Mouse (Mus musculus): ENCODE results near the gene Ebf1. TPM values are rescaled to one million over a fixed set of nuclear protein-coding genes. Genes with fewer than 3 reads are reported as not detected.
"Not testable (repeated sequence)": the region's sequence is repeated elsewhere in the genome, so short reads cannot be mapped to it uniquely, and the experiment has no call there.

Ebf1 gene
- 0.26 and 0.41 TPM in 2 replicates for polyA plus RNA-seq (2016; fragmentation: Nextera tagmentation; extraction: Ambion mirVana)

DNA sequence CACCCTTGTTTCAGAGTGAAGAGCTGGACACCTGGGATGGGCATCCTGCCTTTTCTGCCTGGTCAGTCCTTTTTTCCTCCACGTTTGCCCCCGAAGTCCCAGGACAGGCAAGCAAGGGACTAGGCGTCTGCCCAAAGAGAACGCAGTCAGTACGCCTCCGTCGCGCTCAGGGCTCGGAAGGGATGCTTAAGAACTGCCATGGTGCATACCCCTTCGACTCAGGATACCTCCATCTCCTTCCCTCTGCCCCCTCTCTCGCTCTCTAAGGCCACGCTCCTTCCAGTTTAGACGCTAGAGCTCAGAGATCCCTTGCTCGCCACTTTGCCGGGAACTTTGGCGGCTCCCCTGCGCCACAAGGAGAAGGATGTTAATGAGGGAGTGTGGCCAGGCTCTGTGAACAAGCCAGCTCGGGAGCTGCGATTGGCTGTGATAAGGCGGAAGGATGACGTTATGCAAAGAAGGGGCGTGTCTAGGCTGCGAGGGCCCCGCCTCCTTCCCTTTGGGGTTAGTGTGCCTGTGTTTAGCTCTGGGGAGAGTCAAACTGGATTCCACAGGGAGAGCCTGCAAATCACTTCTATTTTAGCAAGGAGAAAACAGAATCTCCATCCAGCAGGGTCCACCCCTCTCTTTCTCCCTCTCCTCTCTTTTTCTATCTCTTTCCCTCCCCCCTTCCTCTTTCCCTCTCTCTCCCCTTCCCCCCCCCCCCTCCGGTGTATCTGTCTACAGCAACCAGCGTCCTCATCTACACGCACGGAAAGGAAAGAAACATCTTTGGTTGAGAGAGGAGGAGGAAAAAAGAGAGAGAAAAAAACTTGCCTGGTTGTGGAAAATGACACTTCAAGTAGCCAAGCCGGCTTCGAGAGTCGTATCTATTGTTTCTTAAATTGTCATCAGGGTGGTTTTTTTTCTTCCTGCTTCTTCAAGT is at the start of gene Ebf1:
Gene Ebf1, plus strand, starts transcription at position 530 of the 925 bp plus-strand sequence.
- peak; percentile 91 for ATAC-seq
- WGBS (ENCODE audit: insufficient replicate concordance) = under 1% methylated on average over 31 of the region's 31 CpGs
- Histone ChIP-seq H3K27ac (no peak within 1 kb of the TSS), H3K27me3 (replicated peaks) (peaks cover 99% of the 10 kb centered on the region), H3K4me2 (peak within 1 kb of the TSS; percentile 65), H3K9ac (no peak within 1 kb of the TSS), H3K9me3 (replicated peaks) (no peaks in the 10 kb centered on the region), H3K4me3 (peak within 1 kb of the TSS; percentile 43), H3K36me3 (no peaks in the 10 kb centered on the region), H3K4me1 (peaks cover 16% of the 10 kb centered on the region)

DNA sequence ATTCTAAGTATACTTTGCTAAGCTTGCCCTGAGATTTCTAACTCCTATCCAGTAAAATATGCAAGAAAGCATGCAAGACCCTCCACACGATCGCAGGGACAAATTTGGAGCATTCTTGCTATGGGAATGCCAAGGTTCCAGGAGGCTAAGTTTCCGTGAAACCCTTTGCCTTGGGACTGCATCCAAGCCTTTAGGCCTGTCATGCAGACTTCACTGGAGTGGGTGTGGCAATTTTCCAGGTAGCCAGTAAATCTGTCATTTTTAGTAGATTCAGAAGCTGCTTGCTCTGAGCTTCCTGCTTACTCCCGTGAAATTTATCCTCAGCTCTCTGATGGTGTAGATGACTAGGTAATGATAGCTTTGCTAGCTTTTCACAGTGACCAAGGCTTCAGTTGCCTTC is 46.8 kb upstream of the Ebf1 start:
- ATAC-seq; H3K9ac ChIP-seq; H3K4me1 ChIP-seq; H3K27ac ChIP-seq; H3K9me3 ChIP-seq (replicated peaks); H3K4me3 ChIP-seq; H3K27me3 ChIP-seq (replicated peaks); H3K4me2 ChIP-seq: not testable (repeated sequence)
- 92% methylated on average over 4 of the region's 4 CpGs for WGBS (ENCODE audit: insufficient replicate concordance)
- peaks cover 35% of the 10 kb centered on the region for H3K36me3 ChIP-seq

DNA sequence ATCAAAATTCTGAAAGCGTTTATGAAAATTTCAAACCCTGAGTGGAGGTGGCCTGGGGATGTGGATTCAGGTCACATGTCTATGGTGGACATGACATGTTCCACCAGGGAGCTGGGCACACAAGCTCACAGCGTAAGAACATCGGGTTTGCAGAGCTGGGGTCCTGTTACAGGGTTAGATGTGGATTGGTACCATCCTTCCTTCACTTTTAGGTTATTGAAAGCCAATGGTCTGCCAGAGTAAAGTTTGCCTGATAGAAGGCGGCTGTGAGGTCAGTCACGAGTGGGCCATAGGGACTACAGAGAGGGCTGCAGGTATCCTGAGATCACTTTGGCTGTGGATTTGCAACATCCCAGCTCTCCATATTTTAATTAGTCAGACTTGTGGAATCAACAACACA is 44.3 kb upstream of the Ebf1 start:
- Histone ChIP-seq H3K4me3 (no peak overlapping the region), H3K27ac (no peak overlapping the region), H3K36me3 (peaks cover 10% of the 10 kb centered on the region), H3K4me2 (no peak overlapping the region), H3K9ac (no peak overlapping the region), H3K9me3 (replicated peaks) (no peaks in the 10 kb centered on the region), H3K27me3 (replicated peaks) (no peaks in the 10 kb centered on the region), H3K4me1 (no peaks in the 10 kb centered on the region)
- ATAC-seq = no peak
- WGBS (ENCODE audit: insufficient replicate concordance) = 86% methylated on average over 5 of the region's 5 CpGs

DNA sequence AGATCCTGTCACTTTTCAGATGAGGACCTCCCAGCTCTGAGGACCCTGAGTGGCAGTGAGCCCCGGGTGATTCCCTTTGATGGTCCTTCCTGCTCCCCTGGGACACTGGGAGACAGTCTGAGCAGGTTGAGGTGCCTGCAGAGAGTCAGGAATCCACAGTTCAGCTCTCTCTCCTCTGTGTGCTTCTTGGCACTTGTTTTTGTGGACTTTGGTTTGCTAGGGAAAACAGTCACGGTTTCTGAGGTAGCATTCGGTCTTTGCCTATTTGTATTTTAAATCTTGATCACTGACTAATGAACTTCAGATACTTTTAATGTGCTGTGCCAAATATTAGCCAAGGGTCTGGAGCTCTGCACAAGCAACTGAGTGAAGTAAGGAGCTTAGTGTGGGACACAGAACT is 43.7 kb upstream of the Ebf1 start:
- H3K4me2 ChIP-seq = no peak overlapping the region
- no peak overlapping the region for H3K9ac ChIP-seq
- no peaks in the 10 kb centered on the region for H3K9me3 ChIP-seq (replicated peaks)
- ATAC-seq = no peak
- H3K27ac ChIP-seq = no peak overlapping the region
- no peaks in the 10 kb centered on the region for H3K27me3 ChIP-seq (replicated peaks)
- H3K4me3 ChIP-seq = no peak overlapping the region
- no peaks in the 10 kb centered on the region for H3K4me1 ChIP-seq
- peaks cover 9% of the 10 kb centered on the region for H3K36me3 ChIP-seq
- 68% methylated on average over 3 of the region's 3 CpGs for WGBS (ENCODE audit: insufficient replicate concordance)

DNA sequence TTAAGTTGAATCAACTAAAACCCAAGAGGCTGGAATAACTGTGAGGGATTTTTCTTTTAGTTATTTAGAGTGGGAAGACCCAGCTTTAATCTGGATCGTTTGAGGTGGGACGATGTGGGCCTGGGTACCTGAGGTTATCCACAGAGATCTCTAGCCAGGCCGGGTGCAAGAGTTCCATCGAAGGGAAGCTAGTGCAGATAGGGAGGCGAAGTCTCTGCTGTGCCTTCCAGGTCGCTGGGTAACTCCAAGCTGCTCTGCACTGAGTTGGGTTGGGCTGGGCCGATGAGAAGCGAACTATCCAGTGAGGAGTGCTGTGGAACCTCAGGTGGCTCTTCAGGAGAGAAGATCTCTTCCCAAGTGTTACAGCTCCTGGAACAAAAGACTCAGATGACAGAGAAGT is 42.7 kb upstream of the Ebf1 start:
- Histone ChIP-seq H3K27ac (no peak overlapping the region), H3K9ac (no peak overlapping the region), H3K4me1 (no peaks in the 10 kb centered on the region), H3K27me3 (replicated peaks) (no peaks in the 10 kb centered on the region), H3K9me3 (replicated peaks) (no peaks in the 10 kb centered on the region), H3K4me3 (no peak overlapping the region), H3K36me3 (peaks cover 6% of the 10 kb centered on the region), H3K4me2 (no peak overlapping the region)
- no peak for ATAC-seq
- WGBS (ENCODE audit: insufficient replicate concordance) = 83% methylated on average over 8 of the region's 8 CpGs

DNA sequence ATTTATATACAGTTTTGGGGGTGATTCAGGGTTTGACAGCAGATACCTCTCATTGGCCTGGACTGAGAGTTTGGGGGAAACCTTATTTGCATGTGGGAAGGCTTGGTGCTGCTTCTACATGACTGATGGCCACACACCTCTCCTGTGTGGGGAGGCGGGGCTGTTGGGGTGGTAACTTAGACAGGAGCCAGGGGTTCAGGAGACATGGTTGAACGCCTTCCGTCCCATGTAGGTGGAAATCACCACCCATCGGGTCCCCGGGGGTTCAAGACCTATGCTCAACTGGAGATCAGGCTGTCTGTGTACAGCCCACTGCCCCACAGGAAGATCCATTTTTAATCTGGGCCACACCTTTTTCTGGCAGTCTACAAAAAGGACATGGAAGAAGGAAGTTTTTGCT is 42.3 kb upstream of the Ebf1 start:
- no peak overlapping the region for H3K27ac ChIP-seq
- H3K4me1 ChIP-seq = no peaks in the 10 kb centered on the region
- no peaks in the 10 kb centered on the region for H3K9me3 ChIP-seq (replicated peaks)
- H3K27me3 ChIP-seq (replicated peaks) = no peaks in the 10 kb centered on the region
- 89% methylated on average over 5 of the region's 5 CpGs for WGBS (ENCODE audit: insufficient replicate concordance)
- no peak overlapping the region for H3K9ac ChIP-seq
- no peak overlapping the region for H3K4me3 ChIP-seq
- no peak for ATAC-seq
- H3K4me2 ChIP-seq = no peak overlapping the region
- H3K36me3 ChIP-seq = peaks cover 2% of the 10 kb centered on the region; the same call in 1 of the 2 replicates

DNA sequence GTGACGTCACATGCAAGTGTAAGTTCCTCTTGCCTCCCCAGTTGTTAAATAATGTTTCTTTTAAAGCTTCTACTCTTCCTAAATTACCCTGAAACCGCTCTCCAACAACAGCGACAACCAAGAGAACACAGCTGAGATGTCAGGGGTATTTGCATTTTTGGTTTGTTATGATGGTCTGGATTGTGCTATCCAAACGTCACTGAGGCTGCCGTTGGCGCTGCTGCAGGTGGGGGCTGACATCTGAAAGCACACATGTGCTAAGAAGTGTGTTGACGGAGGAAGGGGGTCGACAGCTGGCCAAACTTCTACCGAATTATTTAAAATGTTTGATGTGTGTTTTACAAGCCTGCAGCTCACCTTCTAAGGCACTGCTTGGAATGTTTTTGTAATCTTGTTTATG is 39.2 kb upstream of the Ebf1 start:
- Histone ChIP-seq H3K9ac (no peak overlapping the region), H3K9me3 (replicated peaks) (no peaks in the 10 kb centered on the region), H3K4me2 (no peak overlapping the region), H3K4me1 (peaks cover 6% of the 10 kb centered on the region), H3K36me3 (no peaks in the 10 kb centered on the region), H3K27me3 (replicated peaks) (no peaks in the 10 kb centered on the region; the same call in 1 of the 2 replicates), H3K4me3 (no peak overlapping the region), H3K27ac (no peak overlapping the region)
- WGBS (ENCODE audit: insufficient replicate concordance) = 76% methylated on average over 9 of the region's 9 CpGs
- no peak for ATAC-seq

DNA sequence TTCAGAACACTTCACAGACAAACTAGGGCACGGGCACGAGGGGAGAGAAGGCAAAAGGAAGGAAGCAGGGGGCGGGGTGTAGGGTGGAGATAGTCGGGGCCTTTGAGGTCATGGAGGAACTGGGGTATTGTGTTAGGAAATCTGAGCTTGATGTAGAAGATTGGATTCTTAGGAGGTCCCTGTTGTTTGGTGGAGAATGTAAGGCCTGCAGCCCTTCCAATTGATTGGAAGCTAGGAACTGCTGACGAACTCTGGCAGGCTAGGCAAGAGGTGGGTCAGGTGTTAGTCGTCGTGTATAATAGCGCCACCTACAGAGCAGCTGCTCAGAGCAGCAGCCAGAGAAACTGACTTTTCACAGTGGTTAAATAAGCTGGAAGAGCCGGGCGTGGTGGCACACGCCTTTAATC is 35.8 kb upstream of the Ebf1 start:
- peak; percentile 71 for ATAC-seq
- 0 out of 2 replicates have a peak overlapping the region, but pooled peaks have one; percentile 2 for H3K27ac ChIP-seq
- H3K4me3 ChIP-seq = no peak overlapping the region
- no peaks in the 10 kb centered on the region for H3K9me3 ChIP-seq (replicated peaks)
- no peak overlapping the region for H3K9ac ChIP-seq
- peak overlapping the region; percentile 46 for H3K4me2 ChIP-seq
- WGBS (ENCODE audit: insufficient replicate concordance) = 9% methylated on average over 11 of the region's 11 CpGs
- peaks cover 6% of the 10 kb centered on the region for H3K4me1 ChIP-seq
- H3K27me3 ChIP-seq (replicated peaks) = no peaks in the 10 kb centered on the region; the same call in 1 of the 2 replicates
- no peaks in the 10 kb centered on the region for H3K36me3 ChIP-seq

DNA sequence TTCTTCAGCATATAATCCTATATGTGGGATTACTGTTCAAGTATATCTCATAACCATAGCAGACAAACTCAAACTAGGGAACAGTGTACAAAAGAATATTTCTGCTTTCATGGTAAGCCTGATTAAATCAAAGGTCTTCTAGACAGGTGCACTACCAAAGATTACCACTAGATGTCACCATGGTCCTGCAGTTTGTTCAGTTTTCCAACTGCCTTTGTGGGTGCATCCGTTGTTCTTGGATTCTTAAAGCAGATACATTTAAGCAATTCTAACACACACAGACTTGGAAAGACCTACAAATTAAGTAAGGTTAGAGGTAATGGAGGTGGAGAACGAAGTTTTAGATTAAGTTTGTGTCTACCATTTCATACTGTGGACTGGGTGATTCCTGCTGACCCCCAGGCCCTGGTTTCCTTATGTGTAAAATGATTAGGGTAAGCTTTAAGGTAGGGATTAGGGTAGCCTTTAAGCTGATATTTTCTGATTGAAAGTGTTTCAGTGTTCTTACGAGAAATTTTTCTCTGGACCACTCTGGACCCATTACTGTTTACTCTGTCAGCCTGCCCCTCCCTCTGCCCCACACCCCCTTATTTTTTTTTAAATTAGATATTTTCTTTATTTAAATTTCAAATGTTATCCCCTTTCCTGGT is 30.9 kb upstream of the Ebf1 start:
- no peak overlapping the region for H3K9ac ChIP-seq
- 4% methylated on average over 3 of the region's 3 CpGs for WGBS (ENCODE audit: insufficient replicate concordance)
- no peak overlapping the region for H3K4me2 ChIP-seq
- no peaks in the 10 kb centered on the region; the same call in 1 of the 2 replicates for H3K27me3 ChIP-seq (replicated peaks)
- H3K27ac ChIP-seq = no peak overlapping the region
- H3K4me3 ChIP-seq = no peak overlapping the region
- no peak for ATAC-seq
- H3K4me1 ChIP-seq = peaks cover 4% of the 10 kb centered on the region
- no peaks in the 10 kb centered on the region for H3K36me3 ChIP-seq
- H3K9me3 ChIP-seq (replicated peaks) = no peaks in the 10 kb centered on the region

DNA sequence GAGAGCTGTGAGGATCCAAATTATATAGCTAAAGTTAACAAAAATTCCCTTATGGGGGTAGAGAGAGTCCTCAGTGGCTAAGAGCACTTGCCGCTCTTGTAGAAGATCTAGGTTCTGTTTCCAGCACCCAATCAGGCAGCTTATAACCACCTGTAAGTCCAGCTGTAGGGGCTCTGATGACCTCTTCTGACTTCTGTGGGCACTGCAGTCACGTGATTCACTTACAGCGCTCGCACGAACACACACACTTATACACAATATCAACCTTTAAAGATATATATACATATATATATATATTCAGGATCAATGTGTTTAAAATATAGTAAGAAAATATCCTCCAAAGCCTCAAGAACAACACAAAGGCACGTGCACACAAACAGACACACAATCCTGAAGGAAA is 24.1 kb upstream of the Ebf1 start:
- 78% methylated on average over 6 of the region's 6 CpGs for WGBS (ENCODE audit: insufficient replicate concordance)
- H3K9ac ChIP-seq = no peak overlapping the region

DNA sequence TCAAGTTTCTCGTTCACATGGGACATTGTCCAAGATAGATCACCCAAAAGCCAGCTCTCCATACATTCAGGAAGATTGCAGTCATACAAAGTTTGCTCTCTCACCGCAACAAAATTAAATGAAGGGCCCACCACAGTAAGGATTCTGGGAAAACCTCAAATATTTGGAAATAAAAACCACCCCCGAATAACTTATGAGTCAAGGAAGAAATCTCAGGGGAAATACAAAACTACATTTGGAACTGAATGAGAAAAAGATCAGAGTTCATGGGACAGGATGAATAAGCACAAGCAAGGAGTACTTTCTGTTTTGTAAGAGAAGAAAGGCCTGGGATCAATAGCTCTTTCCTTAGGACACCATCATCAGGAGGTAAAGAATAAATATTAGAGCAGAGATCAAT is 22.3 kb upstream of the Ebf1 start:
- no peak overlapping the region for H3K4me3 ChIP-seq
- H3K4me2 ChIP-seq = no peak overlapping the region
- WGBS (ENCODE audit: insufficient replicate concordance) = 65% methylated on average over 3 of the region's 3 CpGs
- no peaks in the 10 kb centered on the region for H3K9me3 ChIP-seq (replicated peaks)
- no peaks in the 10 kb centered on the region for H3K36me3 ChIP-seq
- no peak for ATAC-seq
- no peaks in the 10 kb centered on the region for H3K4me1 ChIP-seq
- no peak overlapping the region for H3K27ac ChIP-seq
- H3K27me3 ChIP-seq (replicated peaks) = no peaks in the 10 kb centered on the region
- no peak overlapping the region for H3K9ac ChIP-seq

More for the DNA sequence above, 24.1 kb upstream of the Ebf1 start:
- no peak overlapping the region for H3K27ac ChIP-seq
- ATAC-seq = no peak
- H3K27me3 ChIP-seq (replicated peaks) = no peaks in the 10 kb centered on the region
- no peak overlapping the region for H3K4me3 ChIP-seq
- no peaks in the 10 kb centered on the region for H3K36me3 ChIP-seq
- H3K4me2 ChIP-seq = no peak overlapping the region
- H3K9me3 ChIP-seq (replicated peaks) = no peaks in the 10 kb centered on the region
- H3K4me1 ChIP-seq = no peaks in the 10 kb centered on the region

DNA sequence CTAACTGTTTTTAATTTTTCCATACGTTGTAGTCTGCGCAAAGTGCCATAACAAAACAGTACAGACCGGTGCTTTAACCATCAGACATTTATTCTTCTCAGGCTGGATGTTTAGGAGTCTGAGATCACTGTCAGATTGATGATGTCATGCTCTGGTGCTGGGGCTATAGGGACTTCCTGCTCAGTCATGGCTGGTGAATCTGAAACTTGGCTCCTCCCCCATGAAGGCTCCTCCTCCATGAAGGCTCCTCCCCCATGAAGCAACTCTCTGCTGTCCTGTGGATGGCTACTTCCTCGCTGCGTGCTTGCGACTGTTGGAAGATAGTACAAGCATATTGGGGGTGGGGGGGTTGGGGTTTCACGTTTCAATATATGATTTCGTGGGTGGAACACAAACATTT is 10.2 kb upstream of the Ebf1 start:
- H3K36me3 ChIP-seq = no peaks in the 10 kb centered on the region
- H3K27me3 ChIP-seq (replicated peaks) = peaks cover 28% of the 10 kb centered on the region
- ATAC-seq = no peak
- H3K4me3 ChIP-seq = no peak overlapping the region
- H3K9ac ChIP-seq = no peak overlapping the region
- no peak overlapping the region for H3K27ac ChIP-seq
- no peaks in the 10 kb centered on the region for H3K9me3 ChIP-seq (replicated peaks)
- H3K4me2 ChIP-seq = no peak overlapping the region
- peaks cover 7% of the 10 kb centered on the region; the same call in 1 of the 2 replicates for H3K4me1 ChIP-seq
- 66% methylated on average over 8 of the region's 8 CpGs for WGBS (ENCODE audit: insufficient replicate concordance)

Measured in liver, embryonic 12.5 days (tissue).